Mouse (Mus musculus): ENCODE measurements around the gene Chuk.

DNA sequence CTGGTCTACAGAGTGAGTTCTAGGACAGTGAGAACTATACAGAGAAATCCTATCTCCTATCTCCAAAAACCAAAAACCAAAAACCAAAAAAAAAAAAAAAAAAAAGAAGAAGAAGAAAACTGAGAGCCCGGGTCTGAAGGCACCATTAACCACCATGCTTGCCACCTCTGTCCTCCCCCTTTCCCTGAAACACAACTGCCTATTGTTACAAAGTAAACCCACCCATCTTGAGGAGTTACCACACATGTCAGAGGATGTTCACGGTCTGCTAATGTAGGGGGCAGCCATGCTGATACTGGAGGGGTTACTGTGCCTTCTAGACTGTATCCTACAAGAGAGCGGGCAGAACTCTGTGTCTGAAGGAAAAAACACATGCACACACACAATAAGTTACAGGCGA, 30.3 kb downstream of the Chuk start:
- TF ChIP-seq POLR2A (IDR thresholded peaks at IDR 0.05; ENCODE audit: low read depth, low read length): no peak
- TF ChIP-seq CTCF (IDR thresholded peaks at IDR 0.05; ENCODE audit: extremely low read depth, insufficient read depth, insufficient read length, insufficient replicate concordance): no peak

All from spleen, adult 2 months (tissue).